14 mouse cellular contexts compared by ENCODE assay signal in genomic region chrX:141800848-141801247, GRCm38 (mm10).
DNase-seq lines count a peak whose midpoint lies in the region.
"Had no signal": no experiment of that assay in that cellular context is flagged by ENCODE, and none has a peak within 500 bp of the region (broad histone marks: within the 10 kb centered on the region; RNA-seq: fewer than 3 reads in every experiment).

No protein-coding gene starts in this region.

- peak; percentile 3 for DNase-seq in embryo, embryonic 10 days (ENCODE audit: low spot score)
- no peak for DNase-seq in embryo, embryonic 9.5 days (ENCODE audit: extremely low spot score)
- peak; percentile 1 for DNase-seq in kidney, adult 9 months
- DNase-seq in kidney, postnatal 4 days, result no peak
- DNase-seq in embryo, embryonic 11 days, result peak; percentile 2
- DNase-seq in cerebellum, postnatal 36 days, result no peak
- DNase-seq: adrenal gland, adult 8-10 months; adrenal gland, postnatal 25 days; cerebellum, adult 18-20 months; cerebellum, adult 9-10 months; cerebellum, postnatal 14 days; gastrocnemius, postnatal 36 days; heart, adult 2 months; kidney, adult 18-20 months had no signal

Comparison
In these comparisons a context has a peak if more than half of its experiments do, and no peak if none do; other contexts are left out.
1. DNase-seq: peak in embryo, embryonic 10 days (single experiment), kidney, adult 9 months (single experiment) and embryo, embryonic 11 days (single experiment); none in embryo, embryonic 9.5 days (single experiment), kidney, postnatal 4 days (0 of 2) and cerebellum, postnatal 36 days (0 of 2).